Mouse (Mus musculus): Measurements from ENCODE around the gene Bmp15. TPM values are rescaled to one million over a fixed set of nuclear protein-coding genes. Genes with fewer than 3 reads are reported as not detected.
A peak's percentile ranks its signal among the peaks of the same experiment; 100 is the strongest.

Bmp15 gene
- under 1 TPM; 0.45 to 0.54 TPM for total RNA-seq (2021)

- intact Hi-C loops (cut with DNase I): loop anchor here (10.0 kb wide), 1 partner anchor 154 kb away; no protein-coding TSS in a partner anchor
- DNase-seq (ENCODE audit: extremely low spot score in 1 of 2, low spot score in 2 of 2): peak in 1 of 2 experiments; percentile 17
These were observed at the start of gene Bmp15 for GRCm38 (mm10) chrX:6320621-6321020. Gene Bmp15 (minus strand): TSS chrX:6320721.

- intact Hi-C loops (cut with DNase I): no loop called here
- no peak for DNase-seq (ENCODE audit: extremely low spot score in 1 of 2, low spot score in 2 of 2)
These were observed 48.3 kb upstream of the Bmp15 start for GRCm38 (mm10) chrX:6368822-6369221.

- intact Hi-C loops (cut with DNase I): no loop called here
- DNase-seq (ENCODE audit: extremely low spot score in 1 of 2, low spot score in 2 of 2): no peak
These were observed 37.1 kb upstream of the Bmp15 start for GRCm38 (mm10) chrX:6357503-6358114.

- intact Hi-C loops (cut with DNase I): no loop called here
- no peak for DNase-seq (ENCODE audit: extremely low spot score in 1 of 2, low spot score in 2 of 2)
These were observed 36.4 kb upstream of the Bmp15 start for GRCm38 (mm10) chrX:6356876-6357275.

- no peak for DNase-seq (ENCODE audit: extremely low spot score in 1 of 2, low spot score in 2 of 2)
- intact Hi-C loops (cut with DNase I): no loop called here
These were observed 24.9 kb upstream of the Bmp15 start for GRCm38 (mm10) chrX:6345273-6345959.

- DNase-seq (ENCODE audit: extremely low spot score in 1 of 2, low spot score in 2 of 2): no peak
- intact Hi-C loops (cut with DNase I): loop anchor here (10.0 kb wide), 1 partner anchor 151 kb away; no protein-coding TSS in a partner anchor
These were observed 3.5 kb upstream of the Bmp15 start for GRCm38 (mm10) chrX:6324056-6324455.

GRCm38 (mm10) chrX:6317747-6318146 is 2.8 kb downstream of the Bmp15 start:
- intact Hi-C loops (cut with DNase I): no loop called here
- peak in 1 of 2 experiments; percentile 17 for DNase-seq (ENCODE audit: extremely low spot score in 1 of 2, low spot score in 2 of 2)

Other genes with a start within 250 kb of the Bmp15 start
- 1 to 10 TPM in 1 of 2 experiments, under 1 TPM in 1; 0.57 to 1.1 TPM for gene AU022751, start 237.3 kb downstream of the Bmp15 start, total RNA-seq (2021)
- 10 to 100 TPM; 28.6 to 31.6 TPM for gene Nudt10, start 147.7 kb downstream of the Bmp15 start, total RNA-seq (2021)
- 1 to 10 TPM; 4.2 to 4.6 TPM for gene Shroom4, start 79.1 kb upstream of the Bmp15 start, total RNA-seq (2021)

All from left cerebral cortex, postnatal 10 days (tissue).